Mouse (Mus musculus) hindbrain, embryonic 10.5 days (tissue): ENCODE measurements at regions not wholly inside any gene's neighbourhood (a gene's known extent, or its start where the extent isn't known, plus 50 kb on each side); places are given as distances from the start of the nearest gene placed in this dataset.

Experiments
- DNase-seq: peaks from one replicate; pipeline ENCODE4 v3.0.0-alpha.2; 2017; ENCODE audit warnings: low spot score
- H3K27ac ChIP-seq: fragments of 300-500 bp; sonication (generic); 2 replicates; pipeline ENCODE4 v1.5.1; 2016; ENCODE audit warnings: mild to moderate bottlenecking, moderate library complexity
- H3K27me3 ChIP-seq: fragments of 300-500 bp; sonication (generic); 2 replicates; pipeline ENCODE4 v1.6.1; 2016; ENCODE audit warnings: mild to moderate bottlenecking; ENCODE audit not compliant: poor library complexity, insufficient read depth, severe bottlenecking
- H3K36me3 ChIP-seq: fragments of 300-500 bp; sonication (generic); 2 replicates; pipeline ENCODE4 v1.6.1; 2016; ENCODE audit warnings: mild to moderate bottlenecking, moderate library complexity
- H3K4me1 ChIP-seq: fragments of 300-500 bp; sonication (generic); replicated peaks from 2 replicates; pipeline ENCODE4 v1.6.1; 2016; ENCODE audit warnings: mild to moderate bottlenecking
- H3K4me3 ChIP-seq: fragments of 300-500 bp; sonication (generic); 2 replicates; pipeline ENCODE4 v1.5.1; 2016; ENCODE audit warnings: mild to moderate bottlenecking, moderate library complexity
- H3K9me3 ChIP-seq: fragments of 300-500 bp; sonication (generic); 2 replicates; pipeline ENCODE4 v1.6.1; 2016; ENCODE audit warnings: mild to moderate bottlenecking, moderate library complexity
- WGBS: fragments of 180-500 bp; shearing (Covaris S2); methylation state at CpG from one replicate; pipeline ENCODE4 v1.1.7; 2016; 5-methylcytosine and 5-hydroxymethylcytosine counted together

- no peaks in the 10 kb centered on the region for H3K27me3 ChIP-seq
- no peaks in the 10 kb centered on the region for H3K9me3 ChIP-seq
- no peak overlapping the region for H3K4me3 ChIP-seq
- no peak overlapping the region for H3K27ac ChIP-seq
- H3K4me1 ChIP-seq = no peaks in the 10 kb centered on the region; the same call in 1 of the 2 replicates
- 65% methylated on average over 5 of the region's 5 CpGs for WGBS
- no peak for DNase-seq
- H3K36me3 ChIP-seq = no peaks in the 10 kb centered on the region
Observed at GRCm38 (mm10) chr10:40997606-40998005, 74.5 kb downstream of the Gpr6 start.
